Mouse (Mus musculus): ENCODE measurements around the gene Bmyc. TPM values are rescaled to one million over a fixed set of nuclear protein-coding genes. Genes with fewer than 3 reads are reported as not detected.
"Not testable (repeated sequence)": the region's sequence is repeated elsewhere in the genome, so short reads cannot be mapped to it uniquely, and the experiment has no call there.

Gene Bmyc
- polyA plus RNA-seq, 1 experiment: 208 TPM

GRCm38 (mm10) chr2:25733199-25733930, 26.8 kb downstream of the Bmyc start:
- no peak for DNase-seq (ENCODE audit: low read depth)

GRCm38 (mm10) chr2:25736709-25737108, 30.2 kb downstream of the Bmyc start, which contains the start of gene Obp2b:
Obp2b (plus strand) TSS chr2:25737009.
- DNase-seq (ENCODE audit: low read depth): not testable (repeated sequence)

GRCm38 (mm10) chr2:25741671-25742070, 35.1 kb downstream of the Bmyc start:
- no peak for DNase-seq (ENCODE audit: low read depth)

GRCm38 (mm10) chr2:25754201-25754600, 47.7 kb downstream of the Bmyc start:
- DNase-seq (ENCODE audit: low read depth): no peak

Other genes starting within 250 kb of the Bmyc start
- gene Clic3, start 249.9 kb upstream of the Bmyc start, polyA plus RNA-seq (2012; rRNA removed): 103 and 188 TPM in 2 replicates
- 124 and 139 TPM in 2 replicates for gene Paxx, start 245.6 kb upstream of the Bmyc start, polyA plus RNA-seq (2012; rRNA removed)
- gene Ptgds, start 236.7 kb upstream of the Bmyc start, polyA plus RNA-seq (2012; rRNA removed): 1,300 and 1,863 TPM in 2 replicates
- gene Lcn12, start 212.8 kb upstream of the Bmyc start, polyA plus RNA-seq (2012; rRNA removed): 234 and 311 TPM in 2 replicates
- gene Fbxw5, start 206.0 kb upstream of the Bmyc start, polyA plus RNA-seq (2012; rRNA removed): 19.2 and 54.8 TPM in 2 replicates
- gene C8g, start 205.0 kb upstream of the Bmyc start, polyA plus RNA-seq (2012; rRNA removed): 15.1 and 15.8 TPM in 2 replicates
- 13.7 and 17.0 TPM in 2 replicates for gene Traf2, start 159.8 kb upstream of the Bmyc start, polyA plus RNA-seq (2012; rRNA removed)
- 115 and 139 TPM in 2 replicates for gene Edf1, start 148.9 kb upstream of the Bmyc start, polyA plus RNA-seq (2012; rRNA removed)
- 8.0 and 13.4 TPM in 2 replicates for gene Mamdc4, start 131.9 kb upstream of the Bmyc start, polyA plus RNA-seq (2012; rRNA removed)
- gene Phpt1, start 131.5 kb upstream of the Bmyc start, polyA plus RNA-seq (2012; rRNA removed): 57.5 and 83.3 TPM in 2 replicates
- 1.4 and 2.0 TPM in 2 replicates for gene Ajm1, start 125.0 kb upstream of the Bmyc start, polyA plus RNA-seq (2012; rRNA removed)
- gene Rabl6, start 98.2 kb upstream of the Bmyc start, polyA plus RNA-seq (2012; rRNA removed): 58.5 and 65.8 TPM in 2 replicates
- 1.0 and 1.6 TPM in 2 replicates for gene Ccdc183, start 89.1 kb upstream of the Bmyc start, polyA plus RNA-seq (2012; rRNA removed)
- 72.5 and 74.2 TPM in 2 replicates for gene Tmem141, start 84.7 kb upstream of the Bmyc start, polyA plus RNA-seq (2012; rRNA removed)
- gene Fcna, start 78.7 kb upstream of the Bmyc start, polyA plus RNA-seq (2012; rRNA removed): 18.2 and 19.1 TPM in 2 replicates
- gene Lcn8, start 53.6 kb upstream of the Bmyc start, polyA plus RNA-seq (2012; rRNA removed): 4,084 and 9,522 TPM in 2 replicates
- gene Lcn5, start 48.8 kb upstream of the Bmyc start, polyA plus RNA-seq (2012; rRNA removed): 3,609 and 5,181 TPM in 2 replicates
- gene Lcn6, start 30.0 kb upstream of the Bmyc start, polyA plus RNA-seq (2012; rRNA removed): 342 and 466 TPM in 2 replicates
- 996 and 1,118 TPM in 2 replicates for gene Lcn10, start 24.0 kb upstream of the Bmyc start, polyA plus RNA-seq (2012; rRNA removed)
- 25.9 and 27.0 TPM in 2 replicates for gene Obp2a, start 6.7 kb upstream of the Bmyc start, polyA plus RNA-seq (2012; rRNA removed)
- 0.19 and 0.22 TPM in 2 replicates for gene Obp2b, start 30.3 kb downstream of the Bmyc start, polyA plus RNA-seq (2012; rRNA removed)
- not detected in 2 replicates for gene Lcn3, start 58.8 kb downstream of the Bmyc start, polyA plus RNA-seq (2012; rRNA removed)
- gene Lcn11, start 70.3 kb downstream of the Bmyc start, polyA plus RNA-seq (2012; rRNA removed): 0.38 and 0.53 TPM in 2 replicates
- gene Gm13539, start 75.5 kb downstream of the Bmyc start, polyA plus RNA-seq (2012; rRNA removed): not detected in 2 replicates
- gene Glt6d1, start 109.1 kb downstream of the Bmyc start, polyA plus RNA-seq (2012; rRNA removed): 0.36 and 0.76 TPM in 2 replicates
- gene Lcn9, start 116.4 kb downstream of the Bmyc start, polyA plus RNA-seq (2012; rRNA removed): 2,439 and 2,836 TPM in 2 replicates
- 0.13 and 0.16 TPM in 2 replicates for gene Sohlh1, start 140.5 kb downstream of the Bmyc start, polyA plus RNA-seq (2012; rRNA removed)
- 14.6 and 26.8 TPM in 2 replicates for gene Kcnt1, start 157.0 kb downstream of the Bmyc start, polyA plus RNA-seq (2012; rRNA removed)

Measured in gonadal fat pad, adult 2 months (tissue).